Mouse (Mus musculus): ENCODE results near the gene Amotl2. TPM values are rescaled to one million over a fixed set of nuclear protein-coding genes. Genes with fewer than 3 reads are reported as not detected.

Amotl2 gene
- polyA plus RNA-seq (2015; fragmentation: Nextera tagmentation; extraction: Ambion mirVana): 65.9 and 69.9 TPM in 2 replicates

DNA sequence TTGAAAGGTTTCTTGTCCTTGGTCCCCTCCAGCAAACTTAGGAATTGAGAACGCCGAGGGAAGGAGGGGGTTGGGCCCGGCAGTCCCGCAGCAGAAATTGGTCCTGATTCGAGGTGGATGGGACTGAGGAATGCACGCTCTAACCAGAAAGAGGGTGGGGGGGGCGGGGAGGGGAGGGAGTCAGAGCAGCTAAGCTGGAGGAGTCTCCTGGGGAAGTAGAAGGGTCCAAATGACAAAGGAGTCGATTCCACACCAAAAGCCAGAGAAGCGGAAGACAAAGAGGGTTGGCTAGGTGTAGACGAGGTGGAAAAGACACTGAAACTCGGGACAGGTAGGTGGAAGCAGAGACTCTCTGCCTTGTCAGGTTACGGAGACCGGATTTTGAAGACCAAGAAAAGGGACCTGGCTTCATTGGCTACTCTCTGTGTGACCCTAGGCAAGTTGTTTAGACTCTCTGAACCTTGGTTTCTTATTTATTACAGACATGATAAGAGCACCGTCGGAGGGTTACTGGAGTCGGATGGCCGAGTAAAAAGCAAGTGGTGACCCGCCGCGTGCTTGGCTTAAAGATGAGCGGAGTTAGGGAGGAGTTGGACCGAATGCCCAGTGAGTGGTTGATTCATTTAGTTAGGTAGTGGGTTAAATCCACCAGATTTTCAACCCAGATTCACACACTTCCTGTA is at the start of gene Amotl2:
Gene Amotl2 (plus strand): TSS at position 192 of the 683 bp plus-strand sequence.
- Histone ChIP-seq H3K4me3 (peak within 1 kb of the TSS; percentile 92), H3K4me1 (peaks cover 44% of the 10 kb centered on the region), H3K9me3 (no peaks in the 10 kb centered on the region), H3K27me3 (no peaks in the 10 kb centered on the region), H3K27ac (replicated peaks) (peak within 1 kb of the TSS; percentile 97), H3K4me2 (replicated peaks) (peak within 1 kb of the TSS; percentile 63), H3K36me3 (peaks cover 8% of the 10 kb centered on the region; the same call in 1 of the 2 replicates), H3K9ac (replicated peaks) (peak within 1 kb of the TSS; percentile 97)
- no peak for ATAC-seq (replicated peaks)
- 7% methylated on average over 22 of the region's 22 CpGs for WGBS

DNA sequence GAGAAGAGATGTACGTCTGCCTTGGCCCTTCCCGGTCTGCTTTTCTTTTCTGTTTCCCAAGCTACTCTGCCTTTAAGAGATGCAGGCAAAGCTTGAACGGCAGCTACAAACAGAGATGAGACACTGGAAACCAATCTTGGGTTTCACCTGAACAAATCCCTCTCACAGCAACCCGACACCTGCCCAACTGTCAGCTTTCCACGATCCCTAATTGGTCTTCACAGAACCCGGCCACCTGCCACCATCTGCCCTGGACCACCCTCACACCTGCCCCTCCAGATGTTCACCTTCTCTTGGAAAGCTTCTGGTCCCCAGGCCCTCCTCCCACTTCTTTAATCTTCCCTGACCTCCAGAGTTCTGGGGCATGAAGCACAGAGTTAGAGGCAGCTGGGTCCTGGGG is 48.4 kb upstream of the Amotl2 start:
- 31% methylated on average over 6 of the region's 6 CpGs for WGBS
- no peaks in the 10 kb centered on the region for H3K36me3 ChIP-seq
- no peak for ATAC-seq (replicated peaks)

DNA sequence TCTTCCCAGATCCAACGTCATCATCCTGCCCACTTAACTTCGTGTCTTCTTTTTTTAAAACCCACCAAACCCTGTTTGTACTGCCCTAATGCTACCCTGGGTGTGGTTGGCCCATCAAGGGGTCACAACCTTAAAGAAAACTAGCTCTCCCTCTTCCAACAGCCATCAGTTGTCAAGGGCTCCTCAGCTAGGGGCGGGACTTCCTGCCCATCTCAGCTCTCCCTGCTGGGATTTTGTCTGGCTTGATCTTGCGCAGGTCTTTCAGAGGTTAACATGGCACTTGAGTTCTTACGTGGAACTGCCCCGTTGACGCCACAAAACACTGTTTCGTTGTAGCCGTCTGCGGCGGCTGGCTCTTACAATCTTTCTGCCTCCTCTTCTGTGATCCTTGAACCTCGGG is 47.6 kb upstream of the Amotl2 start:
- 91% methylated on average over 12 of the region's 12 CpGs for WGBS
- ATAC-seq (replicated peaks): no peak
- Histone ChIP-seq H3K4me2 (replicated peaks) (no peak overlapping the region), H3K36me3 (no peaks in the 10 kb centered on the region), H3K9me3 (no peaks in the 10 kb centered on the region), H3K4me3 (no peak overlapping the region), H3K27ac (replicated peaks) (no peak overlapping the region), H3K9ac (replicated peaks) (no peak overlapping the region), H3K27me3 (no peaks in the 10 kb centered on the region), H3K4me1 (peaks cover 6% of the 10 kb centered on the region; the same call in 1 of the 2 replicates)

More for the DNA sequence above, 48.4 kb upstream of the Amotl2 start:
- no peak overlapping the region for H3K27ac ChIP-seq (replicated peaks)
- H3K9me3 ChIP-seq: no peaks in the 10 kb centered on the region
- H3K4me2 ChIP-seq (replicated peaks): no peak overlapping the region
- H3K4me1 ChIP-seq: peaks cover 6% of the 10 kb centered on the region; the same call in 1 of the 2 replicates
- no peaks in the 10 kb centered on the region for H3K27me3 ChIP-seq
- no peak overlapping the region for H3K9ac ChIP-seq (replicated peaks)
- H3K4me3 ChIP-seq: no peak overlapping the region

DNA sequence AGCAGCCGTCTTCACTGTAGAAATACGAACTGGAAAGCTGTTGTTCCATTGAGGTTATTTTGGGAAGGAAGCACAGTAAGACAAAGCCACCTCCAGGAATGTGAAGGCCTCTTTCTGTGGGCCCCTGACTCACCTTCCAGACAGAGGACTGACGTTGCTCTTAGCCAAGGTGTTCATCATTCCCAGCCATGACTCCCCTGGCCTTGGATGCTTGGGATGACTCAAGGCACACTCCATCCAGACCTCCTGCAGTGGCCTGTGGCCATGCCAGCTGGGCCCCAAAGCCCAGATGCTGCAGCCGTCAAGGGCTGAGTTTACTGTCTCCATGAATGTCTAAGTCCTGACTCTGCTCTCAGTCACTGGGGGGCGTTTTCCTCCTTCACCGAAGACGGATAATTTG is 43.1 kb upstream of the Amotl2 start:
- H3K27ac ChIP-seq (replicated peaks): no peak overlapping the region
- H3K27me3 ChIP-seq: no peaks in the 10 kb centered on the region
- WGBS: 80% methylated on average over 7 of the region's 7 CpGs
- no peak overlapping the region for H3K4me2 ChIP-seq (replicated peaks)
- no peaks in the 10 kb centered on the region for H3K9me3 ChIP-seq
- no peaks in the 10 kb centered on the region for H3K4me1 ChIP-seq
- H3K36me3 ChIP-seq: no peaks in the 10 kb centered on the region
- no peak overlapping the region for H3K9ac ChIP-seq (replicated peaks)
- H3K4me3 ChIP-seq: no peak overlapping the region
- ATAC-seq (replicated peaks): no peak

DNA sequence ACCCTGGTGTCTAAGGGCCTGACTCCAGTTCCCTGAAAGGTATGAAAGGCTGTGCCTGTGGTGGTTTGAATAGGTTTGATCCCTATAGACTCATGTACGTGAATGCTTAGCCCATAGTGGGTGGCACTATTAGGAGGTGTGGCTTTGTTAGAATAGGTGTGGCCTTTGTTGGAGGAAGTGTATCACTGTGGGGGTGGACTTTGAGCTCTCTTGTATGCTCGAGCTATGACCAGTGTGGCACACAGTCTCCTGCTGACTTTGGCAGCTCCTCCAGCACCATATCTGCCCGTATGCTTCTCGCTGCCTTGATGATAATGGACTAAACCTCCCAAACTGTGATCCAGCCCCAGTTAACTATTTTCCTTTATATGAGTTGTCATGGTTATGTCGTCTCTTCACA is 40.5 kb upstream of the Amotl2 start:
- WGBS: 76% methylated on average over 5 of the region's 5 CpGs
- no peak overlapping the region for H3K4me2 ChIP-seq (replicated peaks)

DNA sequence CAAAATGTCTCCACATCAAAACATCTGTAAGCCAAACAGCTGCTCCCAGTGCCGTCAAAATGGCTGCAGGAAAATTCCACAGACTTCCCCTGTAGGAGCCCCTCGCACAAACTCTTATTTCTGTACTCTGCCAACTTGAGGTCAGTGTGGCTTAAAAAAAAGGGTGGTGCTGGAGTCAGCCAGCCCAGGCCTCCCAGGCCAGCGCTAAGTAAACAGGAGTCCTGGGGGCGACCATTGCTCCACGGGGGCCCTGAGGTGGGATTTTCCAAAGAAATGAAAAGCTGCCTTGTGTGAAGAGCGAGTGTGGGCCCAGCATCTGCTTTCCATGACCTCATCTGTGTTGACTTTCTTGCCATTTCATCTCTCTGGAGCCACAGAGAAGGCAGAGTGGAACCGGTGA is 35.0 kb upstream of the Amotl2 start:
- ATAC-seq (replicated peaks): no peak
- Histone ChIP-seq H3K9me3 (no peaks in the 10 kb centered on the region), H3K9ac (replicated peaks) (no peak overlapping the region), H3K4me1 (no peaks in the 10 kb centered on the region), H3K36me3 (no peaks in the 10 kb centered on the region), H3K27ac (replicated peaks) (no peak overlapping the region), H3K4me3 (no peak overlapping the region), H3K27me3 (no peaks in the 10 kb centered on the region), H3K4me2 (replicated peaks) (no peak overlapping the region)
- WGBS: 65% methylated on average over 7 of the region's 7 CpGs

More for the DNA sequence above, 40.5 kb upstream of the Amotl2 start:
- Histone ChIP-seq H3K4me1 (no peaks in the 10 kb centered on the region), H3K27ac (replicated peaks) (no peak overlapping the region), H3K9me3 (no peaks in the 10 kb centered on the region), H3K4me3 (no peak overlapping the region), H3K27me3 (no peaks in the 10 kb centered on the region), H3K9ac (replicated peaks) (no peak overlapping the region), H3K36me3 (no peaks in the 10 kb centered on the region)
- ATAC-seq (replicated peaks): no peak

DNA sequence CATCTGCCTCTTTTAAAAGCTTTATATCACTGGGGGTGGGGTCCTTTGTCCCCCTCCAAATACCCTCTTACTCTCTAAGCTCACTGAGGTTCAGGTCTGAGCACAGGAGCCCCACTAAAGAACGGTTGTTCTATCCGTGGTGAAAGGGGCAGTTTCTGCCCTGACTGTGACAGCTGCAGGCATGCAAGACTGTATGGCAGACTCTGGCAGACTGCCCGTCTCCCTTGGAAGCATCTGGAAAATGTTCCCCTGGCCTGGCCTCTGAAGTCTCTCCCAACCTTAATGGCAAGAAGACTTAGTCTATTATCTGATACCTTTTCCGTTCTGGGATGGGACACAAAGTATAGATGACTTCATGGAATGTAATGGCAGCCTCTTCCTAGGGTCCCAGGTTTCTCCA is 28.5 kb upstream of the Amotl2 start:
- no peak overlapping the region for H3K4me2 ChIP-seq (replicated peaks)
- H3K9me3 ChIP-seq: no peaks in the 10 kb centered on the region
- peak overlapping the region; percentile 98 for H3K27ac ChIP-seq (replicated peaks)
- no peak overlapping the region for H3K9ac ChIP-seq (replicated peaks)
- no peaks in the 10 kb centered on the region for H3K36me3 ChIP-seq
- ATAC-seq (replicated peaks): no peak
- no peaks in the 10 kb centered on the region for H3K27me3 ChIP-seq
- no peak overlapping the region for H3K4me3 ChIP-seq
- peaks cover 51% of the 10 kb centered on the region for H3K4me1 ChIP-seq
- 22% methylated on average over 4 of the region's 4 CpGs for WGBS

DNA sequence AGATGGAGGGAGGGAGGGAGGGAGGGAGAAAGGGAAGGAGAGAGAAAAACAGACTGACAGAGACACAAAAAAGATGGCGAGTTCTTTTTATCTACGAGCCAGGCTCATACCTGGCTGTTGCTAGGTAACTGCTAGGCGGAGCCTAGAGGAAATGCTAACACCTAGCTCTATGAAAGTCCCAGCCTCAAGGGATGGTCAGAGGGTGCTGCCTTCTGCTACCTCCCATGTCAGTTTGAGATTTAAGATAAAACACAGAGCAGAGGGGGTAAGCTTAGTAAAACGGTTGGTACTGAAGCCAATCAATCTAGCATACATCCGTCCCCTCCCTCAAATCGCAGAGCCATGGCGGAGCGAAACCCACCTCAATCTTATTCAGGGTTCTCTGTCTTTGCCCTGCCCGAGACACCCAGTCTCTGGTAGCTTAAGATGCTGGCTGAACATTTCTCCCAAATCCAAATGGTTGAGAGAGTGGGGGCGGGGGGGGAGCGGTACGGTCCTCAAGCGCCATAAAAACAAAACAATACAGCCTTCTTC is 27.0 kb upstream of the Amotl2 start:
- peaks cover 52% of the 10 kb centered on the region for H3K4me1 ChIP-seq
- ATAC-seq (replicated peaks): peak; percentile 56
- peak overlapping the region; percentile 84 for H3K9ac ChIP-seq (replicated peaks)
- peak overlapping the region; percentile 98 for H3K27ac ChIP-seq (replicated peaks)
- H3K4me3 ChIP-seq: peak overlapping the region; percentile 67
- peak overlapping the region; percentile 87 for H3K4me2 ChIP-seq (replicated peaks)
- H3K27me3 ChIP-seq: no peaks in the 10 kb centered on the region
- no peaks in the 10 kb centered on the region for H3K9me3 ChIP-seq
- no peaks in the 10 kb centered on the region for H3K36me3 ChIP-seq
- 2% methylated on average over 13 of the region's 13 CpGs for WGBS

DNA sequence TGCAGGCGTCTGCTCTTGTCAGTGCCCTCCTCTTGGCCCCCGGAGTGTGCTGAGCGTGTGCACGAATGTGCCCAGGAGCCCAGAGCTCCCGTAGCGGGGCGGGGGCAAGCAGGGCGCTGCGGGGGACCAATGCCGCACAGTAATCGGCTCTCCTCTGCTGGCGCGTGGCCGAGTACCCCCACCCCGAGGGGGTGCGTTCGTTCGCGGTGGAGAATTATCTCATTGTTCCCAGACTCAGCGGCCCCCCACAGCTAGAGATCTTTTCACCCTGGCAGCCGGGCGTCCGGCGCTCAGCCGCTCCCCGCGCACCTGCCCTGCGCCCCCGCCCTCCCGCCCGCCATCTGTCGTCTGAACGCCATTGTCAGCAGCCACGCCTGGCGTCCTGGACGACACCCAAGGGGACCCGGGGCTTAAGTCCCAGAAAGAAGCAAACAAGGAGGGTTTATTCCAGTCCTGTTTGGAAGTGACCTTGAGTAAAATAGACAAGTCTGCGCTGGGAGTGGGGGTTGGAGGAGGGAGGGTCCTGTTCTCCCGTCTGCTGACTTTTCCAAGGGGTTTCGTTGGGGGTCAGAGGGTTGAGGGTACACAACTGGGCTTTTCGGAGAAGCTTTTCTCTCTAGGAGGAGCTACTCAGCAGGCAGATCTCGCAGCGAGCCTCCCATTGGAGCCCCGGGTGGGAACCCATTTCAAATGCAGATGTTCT is 26.4 kb upstream of the Amotl2 start:
- WGBS: 1% methylated on average over 44 of the region's 44 CpGs
- H3K4me2 ChIP-seq (replicated peaks): peak overlapping the region; percentile 87
- peaks cover 52% of the 10 kb centered on the region for H3K4me1 ChIP-seq
- ATAC-seq (replicated peaks): peak; percentile 89
- H3K36me3 ChIP-seq: no peaks in the 10 kb centered on the region
- peak overlapping the region; percentile 84 for H3K9ac ChIP-seq (replicated peaks)
- H3K27me3 ChIP-seq: no peaks in the 10 kb centered on the region
- peak overlapping the region; percentile 98 for H3K27ac ChIP-seq (replicated peaks)
- H3K4me3 ChIP-seq: peak overlapping the region; percentile 67
- no peaks in the 10 kb centered on the region for H3K9me3 ChIP-seq

DNA sequence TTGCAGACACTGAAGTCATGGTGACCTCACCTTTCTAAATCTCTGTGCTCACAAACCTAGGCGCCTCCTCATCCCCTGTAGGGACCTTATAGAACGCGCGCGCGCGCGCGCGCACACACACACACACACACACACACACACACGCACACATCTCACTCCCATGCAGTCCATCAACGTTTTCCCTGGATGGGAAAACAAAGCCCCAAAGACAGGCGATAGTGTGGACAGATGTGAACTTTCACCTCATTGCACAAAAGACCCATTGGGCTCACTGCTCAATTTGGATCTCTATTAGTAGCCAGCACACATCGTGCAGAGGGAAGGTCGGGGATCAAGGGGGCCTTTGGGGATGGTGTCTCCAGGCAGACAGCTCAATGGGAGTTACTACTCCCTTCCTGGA is 25.6 kb upstream of the Amotl2 start:
- Histone ChIP-seq H3K4me2 (replicated peaks) (peak overlapping the region; percentile 87), H3K36me3 (no peaks in the 10 kb centered on the region), H3K4me3 (peak overlapping the region; percentile 67), H3K27ac (replicated peaks) (peak overlapping the region; percentile 98), H3K27me3 (no peaks in the 10 kb centered on the region), H3K9ac (replicated peaks) (peak overlapping the region; percentile 84; the same call in 1 of the 2 replicates), H3K4me1 (peaks cover 52% of the 10 kb centered on the region), H3K9me3 (no peaks in the 10 kb centered on the region)
- ATAC-seq (replicated peaks): no peak
- 4% methylated on average over 15 of the region's 15 CpGs for WGBS

DNA sequence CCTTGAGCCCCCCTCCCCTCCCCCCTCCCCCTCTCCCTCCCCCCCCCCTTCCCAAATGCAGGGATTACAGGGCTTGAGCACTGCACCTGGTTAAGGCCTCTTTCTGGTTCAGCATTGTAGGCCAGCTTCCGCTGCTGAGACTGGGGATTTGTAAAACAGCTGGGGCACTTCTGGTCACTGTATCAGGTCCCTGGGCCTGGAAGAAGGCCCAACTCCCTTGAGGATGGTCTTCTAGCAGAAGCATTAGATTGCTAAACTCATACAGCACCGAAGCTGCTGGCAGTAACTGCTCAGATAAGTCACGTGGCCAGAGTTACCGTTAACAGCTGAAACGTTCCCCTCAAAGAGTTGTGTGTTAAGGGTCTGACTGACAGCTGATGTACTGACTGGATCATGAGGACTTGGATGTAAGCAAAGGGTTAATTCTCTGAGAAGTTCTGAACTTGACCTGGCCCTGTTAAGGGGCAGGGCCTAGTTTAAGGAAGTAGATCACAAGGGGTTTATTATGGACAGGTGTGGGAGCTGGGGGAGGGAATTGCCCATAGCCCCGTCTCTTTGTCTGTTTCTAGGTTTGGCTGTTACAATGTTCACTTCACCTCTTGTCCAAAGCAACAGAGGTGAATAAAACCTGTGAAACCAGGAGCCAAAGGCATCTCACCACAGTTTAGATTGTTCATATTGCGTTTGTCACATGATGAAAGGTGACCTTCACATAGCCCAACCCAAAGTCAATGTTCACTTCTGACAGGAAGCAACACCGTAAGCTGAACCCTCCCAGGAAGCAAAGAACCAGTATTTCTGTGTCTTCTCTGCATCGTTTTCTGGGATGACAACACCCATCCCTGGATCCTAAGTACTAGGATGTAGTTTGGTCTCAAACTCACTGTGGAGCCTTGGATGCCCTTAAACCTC is 23.7 kb upstream of the Amotl2 start:
- Histone ChIP-seq H3K36me3 (no peaks in the 10 kb centered on the region), H3K4me1 (peaks cover 48% of the 10 kb centered on the region), H3K4me2 (replicated peaks) (no peak overlapping the region), H3K27me3 (no peaks in the 10 kb centered on the region), H3K4me3 (no peak overlapping the region), H3K9ac (replicated peaks) (no peak overlapping the region), H3K9me3 (no peaks in the 10 kb centered on the region), H3K27ac (replicated peaks) (no peak overlapping the region; the same call in 1 of the 2 replicates)
- ATAC-seq (replicated peaks): no peak
- WGBS: 56% methylated on average over 9 of the region's 9 CpGs
